Mouse (Mus musculus) embryo, embryonic 9.5 days (tissue): ENCODE results near the gene Gins3.
A peak's percentile ranks its signal among the peaks of the same experiment; 100 is the strongest.
"Not testable (repeated sequence)": the region's sequence is repeated elsewhere in the genome, so short reads cannot be mapped to it uniquely, and the experiment has no call there.

ENCODE experiments used
- DNase-seq: peaks from one replicate; pipeline ENCODE4 v3.0.0-alpha.2; 2017; ENCODE audit errors: extremely low spot score

Gins3 gene

GRCm38 (mm10) chr8:95633262-95634062 is at the start of gene Gins3:
Gins3 (plus strand) TSS chr8:95633453.
- peak; percentile 95 for DNase-seq

GRCm38 (mm10) chr8:95587339-95587738 is 45.9 kb upstream of the Gins3 start:
- no peak for DNase-seq

- no peak for DNase-seq
Measured at GRCm38 (mm10) chr8:95589282-95589681, 44.0 kb upstream of the Gins3 start.

- DNase-seq: no peak
Measured at GRCm38 (mm10) chr8:95590539-95590938, 42.7 kb upstream of the Gins3 start.

- no peak for DNase-seq
Measured at GRCm38 (mm10) chr8:95592131-95592780, 41.0 kb upstream of the Gins3 start.

GRCm38 (mm10) chr8:95593439-95594393 is 39.5 kb upstream of the Gins3 start:
- DNase-seq: no peak

- no peak for DNase-seq
Measured at GRCm38 (mm10) chr8:95595131-95595530, 38.1 kb upstream of the Gins3 start.

- no peak for DNase-seq
Measured at GRCm38 (mm10) chr8:95596841-95597241, 36.4 kb upstream of the Gins3 start.

GRCm38 (mm10) chr8:95599861-95600260 is 33.4 kb upstream of the Gins3 start:
- peak; percentile 84 for DNase-seq

- no peak for DNase-seq
Measured at GRCm38 (mm10) chr8:95601306-95601705, 31.9 kb upstream of the Gins3 start.

- DNase-seq: no peak
Measured at GRCm38 (mm10) chr8:95602168-95602567, 31.1 kb upstream of the Gins3 start.

- DNase-seq: not testable (repeated sequence)
Measured at GRCm38 (mm10) chr8:95606509-95606908, 26.7 kb upstream of the Gins3 start.

GRCm38 (mm10) chr8:95607210-95607609 is 26.0 kb upstream of the Gins3 start:
- no peak for DNase-seq

- no peak for DNase-seq
Measured at GRCm38 (mm10) chr8:95609406-95609805, 23.8 kb upstream of the Gins3 start.

GRCm38 (mm10) chr8:95610749-95611148 is 22.5 kb upstream of the Gins3 start:
- DNase-seq: no peak

GRCm38 (mm10) chr8:95611769-95612168 is 21.5 kb upstream of the Gins3 start:
- no peak for DNase-seq

GRCm38 (mm10) chr8:95616383-95616782 is 16.9 kb upstream of the Gins3 start:
- no peak for DNase-seq

- DNase-seq: no peak
Measured at GRCm38 (mm10) chr8:95620046-95620445, 13.2 kb upstream of the Gins3 start.

- no peak for DNase-seq
Measured at GRCm38 (mm10) chr8:95624833-95625232, 8.4 kb upstream of the Gins3 start.

GRCm38 (mm10) chr8:95632840-95633239 is 413 bp upstream of the Gins3 start:
- DNase-seq: no peak

- no peak for DNase-seq
Measured at GRCm38 (mm10) chr8:95634063-95634340, 749 bp downstream of the Gins3 start.

GRCm38 (mm10) chr8:95644942-95645341 is 11.7 kb downstream of the Gins3 start:
- no peak for DNase-seq
